Mouse (Mus musculus) adrenal gland, adult 18-20 months (tissue): ENCODE results near the gene Map10. TPM values are rescaled to one million over a fixed set of nuclear protein-coding genes. Genes with fewer than 3 reads are reported as not detected.

Source experiments
- DNase-seq, 2 experiments: peaks; one replicate each; pipeline ENCODE4 v3.0.0; 2021 to 2022; ENCODE audit warnings: low spot score in 2 of 2
- total RNA-seq, 2 experiments: library from RNA; stranded (reverse); gene quantifications; 1 replicate in 1 of 2; 2 replicates in 1 of 2; pipeline ENCODE4 v1.2.3; 2021

Gene Map10
- total RNA-seq, 2 experiments from 2014 or later = 2.9 to 3.2 TPM

GRCm38 (mm10) chr8:125669159-125669699, 389 bp upstream of the Map10 start:
- DNase-seq = no peak

- DNase-seq = no peak
Measured at GRCm38 (mm10) chr8:125670420-125670819, 802 bp downstream of the Map10 start.

- no peak for DNase-seq
Measured at GRCm38 (mm10) chr8:125670906-125671305, 1.3 kb downstream of the Map10 start.

GRCm38 (mm10) chr8:125671371-125671770, 1.8 kb downstream of the Map10 start:
- no peak for DNase-seq

GRCm38 (mm10) chr8:125675796-125676195, 6.2 kb downstream of the Map10 start:
- DNase-seq = no peak

- no peak for DNase-seq
Measured at GRCm38 (mm10) chr8:125677484-125677883, 7.9 kb downstream of the Map10 start.

- no peak for DNase-seq
Measured at GRCm38 (mm10) chr8:125678854-125679648, 9.4 kb downstream of the Map10 start.

- DNase-seq = no peak
Measured at GRCm38 (mm10) chr8:125680851-125681408, 11.3 kb downstream of the Map10 start.

- no peak for DNase-seq
Measured at GRCm38 (mm10) chr8:125685216-125685760, 15.7 kb downstream of the Map10 start.

- DNase-seq = no peak
Measured at GRCm38 (mm10) chr8:125686221-125686865, 16.7 kb downstream of the Map10 start.

GRCm38 (mm10) chr8:125690166-125690915, 20.7 kb downstream of the Map10 start:
- no peak for DNase-seq

GRCm38 (mm10) chr8:125690961-125691360, 21.3 kb downstream of the Map10 start:
- no peak for DNase-seq

GRCm38 (mm10) chr8:125692447-125692846, 22.8 kb downstream of the Map10 start:
- no peak for DNase-seq

GRCm38 (mm10) chr8:125693197-125693596, 23.6 kb downstream of the Map10 start:
- no peak for DNase-seq

- DNase-seq = no peak
Measured at GRCm38 (mm10) chr8:125695951-125696350, 26.3 kb downstream of the Map10 start.

- DNase-seq = no peak
Measured at GRCm38 (mm10) chr8:125699391-125700025, 29.9 kb downstream of the Map10 start.

GRCm38 (mm10) chr8:125700407-125700806, 30.8 kb downstream of the Map10 start:
- DNase-seq = no peak

- no peak for DNase-seq
Measured at GRCm38 (mm10) chr8:125702868-125703473, 33.4 kb downstream of the Map10 start.

- DNase-seq = no peak
Measured at GRCm38 (mm10) chr8:125704434-125704833, 34.8 kb downstream of the Map10 start.

GRCm38 (mm10) chr8:125705816-125706215, 36.2 kb downstream of the Map10 start:
- no peak for DNase-seq
